Mouse (Mus musculus): ENCODE data around the gene Grwd1. TPM values are rescaled to one million over a fixed set of nuclear protein-coding genes. Genes with fewer than 3 reads are reported as not detected.
A peak's percentile ranks its signal among the peaks of the same experiment; 100 is the strongest.

The Grwd1 gene
- polyA plus RNA-seq, 1 experiment from 2014 or later: 32.6 TPM

- TF ChIP-seq CTCF (IDR thresholded peaks at IDR 0.05): no peak
- ATAC-seq: no peak
- POLR2A ChIA-PET: no interaction called here
- peaks cover 5% of the 10 kb centered on the region for H3K27me3 ChIP-seq
- in situ Hi-C loops (cut with MboI; ENCODE audit: low pct_unique_long_range_greater_than_20kb): loop anchor here (25.0 kb wide), 1 partner anchor 144 kb away; no protein-coding TSS in a partner anchor
- DNase-seq (ENCODE audit: low read depth, low spot score): no peak
- CTCF ChIA-PET: no interaction called here
Measured at GRCm38 (mm10) chr7:45867871-45868270, 37.1 kb upstream of the Grwd1 start.

- peak; percentile 9 for DNase-seq (ENCODE audit: low read depth, low spot score)
- no peak for TF ChIP-seq CTCF (IDR thresholded peaks at IDR 0.05)
- ChIA-PET CTCF (no interaction called here), POLR2A (no interaction called here)
- in situ Hi-C loops (cut with MboI; ENCODE audit: low pct_unique_long_range_greater_than_20kb): loop anchor here (25.0 kb wide), 1 partner anchor 146 kb away; no protein-coding TSS in a partner anchor
- peak; percentile 19 for ATAC-seq
- peaks cover 9% of the 10 kb centered on the region for H3K27me3 ChIP-seq
Measured at GRCm38 (mm10) chr7:45865925-45866910, 35.5 kb upstream of the Grwd1 start.

- ChIA-PET CTCF (no interaction called here), POLR2A (no interaction called here)
- ATAC-seq: no peak
- in situ Hi-C loops (cut with MboI; ENCODE audit: low pct_unique_long_range_greater_than_20kb): loop anchor here (25.0 kb wide), 1 partner anchor 148 kb away; no protein-coding TSS in a partner anchor
- TF ChIP-seq CTCF (IDR thresholded peaks at IDR 0.05): no peak
- DNase-seq (ENCODE audit: low read depth, low spot score): no peak
- peaks cover 4% of the 10 kb centered on the region for H3K27me3 ChIP-seq
Measured at GRCm38 (mm10) chr7:45864435-45864834, 33.7 kb upstream of the Grwd1 start.

GRCm38 (mm10) chr7:45862804-45863203 lies 32.1 kb upstream of the Grwd1 start:
- POLR2A ChIA-PET: no interaction called here
- CTCF ChIA-PET: interaction anchor here (1.5 kb wide), 1 partner anchor 10 kb away, joined by 4 read pairs; the partner anchor contains the start of gene Kdelr1
- DNase-seq (ENCODE audit: low read depth, low spot score): no peak
- H3K27me3 ChIP-seq: peaks cover 4% of the 10 kb centered on the region
- in situ Hi-C loops (cut with MboI; ENCODE audit: low pct_unique_long_range_greater_than_20kb): loop anchor here (25.0 kb wide), 1 partner anchor 149 kb away; no protein-coding TSS in a partner anchor
- ATAC-seq: no peak
- no peak for TF ChIP-seq CTCF (IDR thresholded peaks at IDR 0.05)

GRCm38 (mm10) chr7:45859008-45859407 lies 28.3 kb upstream of the Grwd1 start:
- in situ Hi-C loops (cut with MboI; ENCODE audit: low pct_unique_long_range_greater_than_20kb): loop anchor here (25.0 kb wide), 1 partner anchor 153 kb away; no protein-coding TSS in a partner anchor
- no peak for TF ChIP-seq CTCF (IDR thresholded peaks at IDR 0.05)
- DNase-seq (ENCODE audit: low read depth, low spot score): no peak

GRCm38 (mm10) chr7:45856950-45857901 lies 26.5 kb upstream of the Grwd1 start:
- in situ Hi-C loops (cut with MboI; ENCODE audit: low pct_unique_long_range_greater_than_20kb): loop anchor here (25.0 kb wide), 1 partner anchor 155 kb away; no protein-coding TSS in a partner anchor
- ChIA-PET CTCF (no interaction called here), POLR2A (no interaction called here)
- ATAC-seq: no peak
- H3K27me3 ChIP-seq: peaks cover 3% of the 10 kb centered on the region
- no peak for DNase-seq (ENCODE audit: low read depth, low spot score)
- TF ChIP-seq CTCF (IDR thresholded peaks at IDR 0.05): no peak

More at GRCm38 (mm10) chr7:45859008-45859407, 28.3 kb upstream of the Grwd1 start:
- ATAC-seq: no peak
- peaks cover 4% of the 10 kb centered on the region for H3K27me3 ChIP-seq
- POLR2A ChIA-PET: no interaction called here
- CTCF ChIA-PET: no interaction called here

- TF ChIP-seq CTCF (IDR thresholded peaks at IDR 0.05): no peak
- no peaks in the 10 kb centered on the region for H3K27me3 ChIP-seq
- ATAC-seq (no peak), DNase-seq (ENCODE audit: low read depth, low spot score) (no peak)
- CTCF ChIA-PET: no interaction called here
- POLR2A ChIA-PET: no interaction called here
- in situ Hi-C loops (cut with MboI; ENCODE audit: low pct_unique_long_range_greater_than_20kb): loop anchor here (25.0 kb wide), 1 partner anchor 159 kb away; no protein-coding TSS in a partner anchor
Measured at GRCm38 (mm10) chr7:45853089-45853488, 22.3 kb upstream of the Grwd1 start.

- ATAC-seq (no peak), DNase-seq (ENCODE audit: low read depth, low spot score) (no peak)
- no peaks in the 10 kb centered on the region for H3K27me3 ChIP-seq
- ChIA-PET CTCF (no interaction called here), POLR2A (no interaction called here)
- in situ Hi-C loops (cut with MboI; ENCODE audit: low pct_unique_long_range_greater_than_20kb): loop anchor here (25.0 kb wide), 1 partner anchor 162 kb away; no protein-coding TSS in a partner anchor
- TF ChIP-seq CTCF (IDR thresholded peaks at IDR 0.05): no peak
Measured at GRCm38 (mm10) chr7:45850661-45851060, 19.9 kb upstream of the Grwd1 start.

GRCm38 (mm10) chr7:45848447-45849027 lies 17.8 kb upstream of the Grwd1 start:
- H3K27me3 ChIP-seq: no peaks in the 10 kb centered on the region
- no peak for TF ChIP-seq CTCF (IDR thresholded peaks at IDR 0.05)
- DNase-seq (ENCODE audit: low read depth, low spot score): no peak
- ChIA-PET CTCF (interaction anchor here (1.6 kb wide), 1 partner anchor 50 kb away, joined by 4 read pairs; no protein-coding TSS in a partner anchor), POLR2A (no interaction called here)
- ATAC-seq: no peak
- in situ Hi-C loops (cut with MboI; ENCODE audit: low pct_unique_long_range_greater_than_20kb): no loop called here

Measured in Patski (cell line).